In genomic region chr9:96935556-96936300, GRCm38 (mm10) we compare ENCODE assay signal across 20 mouse cellular contexts. TPM values are rescaled to one million over a fixed set of nuclear protein-coding genes. Genes with fewer than 3 reads are reported as not detected.
DNase-seq lines count a peak whose midpoint lies in the region; ATAC-seq lines count a peak whose summit lies in the region.
"Had no signal": no experiment of that assay in that cellular context is flagged by ENCODE, and none has a peak within 500 bp of the region (broad histone marks: within the 10 kb centered on the region; RNA-seq: fewer than 3 reads in every experiment).

No protein-coding gene starts in this region.

- peaks cover 26% of the 10 kb centered on the region for H3K27me3 ChIP-seq in liver, embryonic 12.5 days (replicated peaks)
- H3K27me3 ChIP-seq: limb, embryonic 13.5 days had no signal

- WGBS in liver, embryonic 12.5 days (ENCODE audit: insufficient replicate concordance): 29% methylated on average over 15 of the region's 15 CpGs

- ATAC-seq in CD4-positive, CD25-positive, alpha-beta regulatory T cell, adult 4 months: peak; percentile 96
- no peak for ATAC-seq in liver, embryonic 12.5 days
- ATAC-seq: forebrain, postnatal 0 days; intestine, embryonic 16.5 days had no signal

- peak; percentile 19 to 35 for DNase-seq in B cell, adult 2 months
- DNase-seq in induced T-regulatory cell, adult 2 months (ENCODE audit: low read depth): peak; percentile 87
- DNase-seq in thymus, postnatal 0 days (ENCODE audit: low spot score): peak; percentile 86
- no peak for DNase-seq in kidney, adult 18-20 months
- DNase-seq in frontal cortex, postnatal 14 days (ENCODE audit: low spot score in 2 of 2): no peak
- DNase-seq: cerebellum, adult 18-20 months; forebrain, postnatal 0 days; gastrocnemius, postnatal 25 days; kidney, postnatal 10 days; lung, adult 2 months; right cerebral cortex, postnatal 4 days had no signal

- no peaks in the 10 kb centered on the region for H3K36me3 ChIP-seq in liver, embryonic 12.5 days

- H3K4me2 ChIP-seq in liver, embryonic 12.5 days: no peak overlapping the region
- H3K4me2 ChIP-seq: heart, embryonic 12.5 days; limb, embryonic 13.5 days; midbrain, embryonic 11.5 days had no signal

- peaks cover 7% of the 10 kb centered on the region; the same call in 1 of the 2 replicates for H3K9me3 ChIP-seq in liver, embryonic 12.5 days (replicated peaks)

- H3K27ac ChIP-seq in liver, embryonic 12.5 days: no peak overlapping the region
- H3K27ac ChIP-seq: left cerebral cortex, adult 2 months; limb, embryonic 13.5 days; stomach, postnatal 0 days had no signal

- no peak overlapping the region for H3K9ac ChIP-seq in liver, embryonic 12.5 days
- H3K9ac ChIP-seq: forebrain, postnatal 0 days; heart, embryonic 12.5 days; limb, embryonic 13.5 days had no signal

- no peaks in the 10 kb centered on the region for H3K4me1 ChIP-seq in liver, embryonic 12.5 days
- H3K4me1 ChIP-seq: heart, embryonic 12.5 days had no signal

- H3K4me3 ChIP-seq in liver, embryonic 12.5 days: no peak overlapping the region
- H3K4me3 ChIP-seq: heart, embryonic 12.5 days; left cerebral cortex, adult 2 months; limb, embryonic 13.5 days; myocyte had no signal

RNA-seq across cellular contexts. Expression of gene Pxylp1, which starts 43.3 kb away (rescaled TPM):
- polyA plus RNA-seq in CD4-positive, CD25-positive, alpha-beta regulatory T cell, adult 4 months (2017; shearing (Covaris generic)): 10 to 100 TPM in 1 of 2 experiments, 1 to 10 TPM in 1; 9.4 to 12.0 TPM
- polyA plus RNA-seq in thymus, postnatal 0 days (2015; fragmentation: Nextera tagmentation; extraction: Ambion mirVana): 5.2 and 7.5 TPM in 2 replicates
- polyA plus RNA-seq in liver, embryonic 12.5 days (2016; fragmentation: Nextera tagmentation; extraction: Ambion mirVana): 2.1 and 2.2 TPM in 2 replicates

Comparison
In these comparisons a context has a peak if more than half of its experiments do, and no peak if none do; other contexts are left out.
1. DNase-seq: peak in B cell, adult 2 months (2 of 2), induced T-regulatory cell, adult 2 months (single experiment) and thymus, postnatal 0 days (single experiment); none in kidney, adult 18-20 months (single experiment) and frontal cortex, postnatal 14 days (0 of 2).